Mouse (Mus musculus) testis, adult 2 months (tissue): ENCODE measurements at regions not wholly inside any gene's neighbourhood (a gene's known extent, or its start where the extent isn't known, plus 50 kb on each side); places are given as distances from the start of the nearest gene placed in this dataset.
A peak's percentile ranks its signal among the peaks of the same experiment; 100 is the strongest.

ENCODE experiments used
- H3K27ac ChIP-seq: fragments of 200-500 bp; 2 replicates; pipeline ENCODE4 v1.5.1; 2012; ENCODE audit warnings: low read depth, low read length; ENCODE audit not compliant: control insufficient read depth, insufficient read depth
- H3K27me3 ChIP-seq: fragments of 200-500 bp; 2 replicates; pipeline ENCODE4 v1.6.1; 2012; ENCODE audit warnings: mild to moderate bottlenecking, low read length, moderate library complexity; ENCODE audit not compliant: control insufficient read depth, insufficient read depth
- H3K36me3 ChIP-seq: fragments of 200-500 bp; 2 replicates; pipeline ENCODE4 v1.6.1; 2012; ENCODE audit warnings: mild to moderate bottlenecking, low read length; ENCODE audit not compliant: control insufficient read depth, insufficient read depth
- H3K4me1 ChIP-seq: fragments of 200-500 bp; 2 replicates; pipeline ENCODE4 v1.6.1; 2012; ENCODE audit warnings: low read length; ENCODE audit not compliant: control insufficient read depth, insufficient read depth
- H3K4me3 ChIP-seq: fragments of 200-500 bp; 2 replicates; pipeline ENCODE4 v1.5.1; 2012; ENCODE audit warnings: low read depth, mild to moderate bottlenecking, low read length, moderate library complexity, mixed read lengths; ENCODE audit not compliant: control insufficient read depth
- CTCF ChIP-seq: fragments of 200-500 bp; IDR thresholded peaks from 2 replicates; pipeline ENCODE4 v1.5.1; 2012; ENCODE audit warnings: low read depth, mild to moderate bottlenecking, inconsistent platforms, low read length, moderate library complexity; ENCODE audit not compliant: control insufficient read depth, insufficient read depth, insufficient replicate concordance
- POLR2A ChIP-seq: fragments of 200-500 bp; IDR thresholded peaks from 2 replicates; pipeline ENCODE4 v1.6.1; 2012; ENCODE audit warnings: low read depth, mild to moderate bottlenecking, inconsistent platforms, low read length, moderate library complexity; ENCODE audit not compliant: control insufficient read depth

- H3K27ac ChIP-seq, result no peak overlapping the region
- TF ChIP-seq CTCF (no peak), POLR2A (no peak)
- no peaks in the 10 kb centered on the region for H3K4me1 ChIP-seq
These were observed 476.6 kb upstream of the Pitx2 start for GRCm38 (mm10) chr3:128723100-128723499.

DNA sequence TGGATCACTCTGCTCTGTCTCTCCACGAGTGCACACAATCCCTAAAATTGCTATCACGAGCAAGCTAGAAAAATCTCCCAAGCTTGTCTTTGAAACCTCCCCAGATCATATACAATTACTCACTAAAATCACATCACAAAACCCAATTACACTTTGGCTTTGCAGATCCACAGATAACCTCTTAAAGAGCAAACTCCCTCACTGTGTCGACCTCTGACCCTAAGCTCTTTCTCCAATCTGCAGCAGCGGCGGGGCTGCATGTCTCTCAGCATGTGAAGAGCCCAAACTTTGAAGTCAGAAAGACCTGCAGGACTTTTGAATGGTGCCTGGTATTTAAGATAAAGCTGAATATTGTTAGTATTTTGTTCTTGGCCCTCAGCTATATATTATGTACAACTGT is 479.4 kb upstream of the Pitx2 start:
- Histone ChIP-seq H3K4me3 (peak overlapping the region; percentile 34), H3K27ac (no peak overlapping the region), H3K36me3 (no peaks in the 10 kb centered on the region), H3K4me1 (no peaks in the 10 kb centered on the region), H3K27me3 (no peaks in the 10 kb centered on the region)
- no peak for TF ChIP-seq CTCF
- TF ChIP-seq POLR2A, result no peak

More at GRCm38 (mm10) chr3:128723100-128723499, 476.6 kb upstream of the Pitx2 start:
- no peaks in the 10 kb centered on the region for H3K36me3 ChIP-seq
- H3K4me3 ChIP-seq, result no peak overlapping the region
- H3K27me3 ChIP-seq, result no peaks in the 10 kb centered on the region

- no peaks in the 10 kb centered on the region for H3K4me1 ChIP-seq
- TF ChIP-seq POLR2A (no peak), CTCF (no peak)
- H3K4me3 ChIP-seq, result no peak overlapping the region
These were observed 480.5 kb upstream of the Pitx2 start for GRCm38 (mm10) chr3:128719226-128719625.

DNA sequence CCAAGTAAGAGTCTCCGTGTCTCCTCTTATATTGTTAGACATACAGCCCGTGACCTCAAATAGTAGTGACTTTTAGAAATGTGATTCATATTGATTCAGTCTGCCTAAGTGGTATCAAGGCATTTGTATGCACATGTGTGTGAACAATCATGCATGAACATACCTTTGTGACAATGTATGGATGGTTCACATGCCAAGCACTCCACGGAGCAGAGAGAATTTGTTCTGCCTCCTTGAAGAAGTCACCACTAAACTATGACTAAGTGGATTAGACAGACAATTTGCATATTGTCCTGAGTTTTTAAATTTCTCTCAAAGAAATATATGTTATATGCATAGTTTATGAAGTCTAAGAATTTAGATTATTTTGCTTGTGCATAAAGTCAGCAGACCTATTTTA is 492.4 kb upstream of the Pitx2 start:
- no peaks in the 10 kb centered on the region for H3K27me3 ChIP-seq
- no peak overlapping the region for H3K4me3 ChIP-seq
- no peak for TF ChIP-seq POLR2A
- TF ChIP-seq CTCF, result no peak
- H3K27ac ChIP-seq, result no peak overlapping the region
- no peaks in the 10 kb centered on the region for H3K36me3 ChIP-seq
- H3K4me1 ChIP-seq, result no peaks in the 10 kb centered on the region

More at GRCm38 (mm10) chr3:128719226-128719625, 480.5 kb upstream of the Pitx2 start:
- no peaks in the 10 kb centered on the region for H3K27me3 ChIP-seq
- no peaks in the 10 kb centered on the region for H3K36me3 ChIP-seq
- H3K27ac ChIP-seq, result no peak overlapping the region

- Histone ChIP-seq H3K27ac (no peak overlapping the region), H3K4me3 (no peak overlapping the region), H3K27me3 (no peaks in the 10 kb centered on the region), H3K4me1 (no peaks in the 10 kb centered on the region), H3K36me3 (no peaks in the 10 kb centered on the region)
- TF ChIP-seq CTCF (no peak), POLR2A (no peak)
These were observed 531.1 kb upstream of the Pitx2 start for GRCm38 (mm10) chr3:128668468-128669127.

- Histone ChIP-seq H3K4me3 (no peak overlapping the region), H3K27ac (no peak overlapping the region), H3K27me3 (no peaks in the 10 kb centered on the region), H3K36me3 (no peaks in the 10 kb centered on the region), H3K4me1 (no peaks in the 10 kb centered on the region)
- TF ChIP-seq POLR2A (no peak), CTCF (no peak)
These were observed 534.5 kb upstream of the Pitx2 start for GRCm38 (mm10) chr3:128665184-128665583.

DNA sequence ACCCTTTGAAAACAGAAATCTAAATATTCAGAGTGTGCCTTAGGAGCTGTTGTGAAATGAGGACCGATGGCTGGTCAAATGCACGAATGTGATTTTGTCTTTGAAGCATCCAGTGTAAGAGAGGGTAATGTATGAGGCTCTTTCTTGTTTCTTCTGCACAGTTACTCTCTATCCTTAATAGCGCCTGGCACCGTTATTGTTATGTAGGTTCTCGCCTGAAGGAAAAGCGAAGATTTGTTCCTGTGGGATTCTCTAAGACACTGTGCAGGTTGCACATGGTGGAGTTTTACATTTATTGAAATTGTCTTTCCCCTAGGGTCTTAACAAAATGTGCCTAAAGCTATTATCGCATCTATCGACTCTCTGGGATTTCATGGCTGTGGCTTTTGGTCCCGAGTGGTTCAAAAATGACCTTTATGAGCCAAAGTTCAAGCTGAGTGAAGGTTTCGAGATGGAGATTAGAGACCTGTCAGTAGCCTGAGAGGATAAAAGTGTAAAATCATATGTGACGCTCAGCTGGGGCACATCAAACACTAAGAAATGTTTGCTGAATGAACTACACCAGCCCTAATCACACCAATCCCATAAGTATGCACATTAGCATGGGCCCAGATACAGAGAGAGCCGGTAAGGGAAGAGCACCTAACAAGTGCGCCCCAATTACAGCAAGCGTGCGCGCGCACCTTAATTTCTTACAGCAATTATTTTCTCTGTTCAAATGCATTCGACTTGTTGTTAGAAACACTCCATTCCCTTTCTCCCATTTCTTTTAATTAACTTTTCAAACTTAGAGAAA is 562.5 kb upstream of the Pitx2 start:
- no peaks in the 10 kb centered on the region for H3K36me3 ChIP-seq
- TF ChIP-seq CTCF (no peak), POLR2A (no peak)

More for the DNA sequence above, 562.5 kb upstream of the Pitx2 start:
- H3K4me3 ChIP-seq, result no peak overlapping the region
- H3K4me1 ChIP-seq, result no peaks in the 10 kb centered on the region
- H3K27me3 ChIP-seq, result no peaks in the 10 kb centered on the region
- no peak overlapping the region for H3K27ac ChIP-seq
